Mouse (Mus musculus) heart, postnatal 0 days (tissue): Measurements from ENCODE around the gene Nectin2. TPM values are rescaled to one million over a fixed set of nuclear protein-coding genes. Genes with fewer than 3 reads are reported as not detected.

Experiments used
- ATAC-seq: fragments of 200-750 bp; cut with Nextera tagmentation; 2 replicates; pipeline ENCODE4 v1.8.0; 2017; ENCODE audit warnings: low read depth, moderate number of reproducible peaks, moderate library complexity; ENCODE audit not compliant: insufficient read depth
- DNase-seq: peaks from one replicate; pipeline ENCODE4 v3.0.0-alpha.2; 2016; ENCODE audit warnings: low spot score
- H3K27ac ChIP-seq: fragments of 300-500 bp; sonication (generic); 2 replicates; pipeline ENCODE4 v1.5.1; 2014; ENCODE audit warnings: low read depth, mild to moderate bottlenecking
- H3K27me3 ChIP-seq: fragments of 300-500 bp; sonication (generic); 2 replicates; pipeline ENCODE4 v1.6.1; 2014; ENCODE audit warnings: low read length, mixed read lengths; ENCODE audit not compliant: control insufficient read depth, insufficient read depth
- H3K36me3 ChIP-seq: fragments of 300-500 bp; sonication (generic); replicated peaks from 2 replicates; pipeline ENCODE4 v1.6.1; 2014; ENCODE audit warnings: low read length, mixed read lengths; ENCODE audit not compliant: control insufficient read depth, insufficient read depth
- H3K4me1 ChIP-seq: fragments of 300-500 bp; sonication (generic); 2 replicates; pipeline ENCODE4 v1.6.1; 2014; ENCODE audit warnings: antibody characterized with exemption; ENCODE audit not compliant: control insufficient read depth, insufficient read depth
- H3K4me2 ChIP-seq: fragments of 300-500 bp; sonication (generic); 2 replicates; pipeline ENCODE4 v1.6.1; 2014; ENCODE audit warnings: low read depth, mild to moderate bottlenecking, low read length, moderate library complexity
- H3K4me3 ChIP-seq: fragments of 300-500 bp; sonication (generic); 2 replicates; pipeline ENCODE4 v1.5.1; 2014; ENCODE audit warnings: low read depth, low read length
- H3K9ac ChIP-seq: fragments of 300-500 bp; sonication (generic); replicated peaks from 2 replicates; pipeline ENCODE4 v1.6.1; 2014; ENCODE audit warnings: low read depth, low read length, mixed read lengths
- H3K9me3 ChIP-seq: fragments of 300-500 bp; sonication (generic); replicated peaks from 2 replicates; pipeline ENCODE4 v1.6.1; 2016; ENCODE audit warnings: low read length; ENCODE audit not compliant: control insufficient read depth
- CTCF ChIP-seq: IDR thresholded peaks from 2 replicates; pipeline ENCODE4 v1.5.1; 2016; ENCODE audit warnings: antibody characterized with exemption, control low read depth, low read depth
- EP300 ChIP-seq: IDR thresholded peaks from 2 replicates; pipeline ENCODE4 v1.6.1; 2016; ENCODE audit warnings: antibody characterized with exemption, low read depth
- WGBS: fragments of 180-500 bp; shearing (Covaris S2); extraction: QIAGEN DNeasy Blood & Tissue Kit; methylation state at CpG from one replicate; pipeline ENCODE4 v1.1.7; 2014; 5-methylcytosine and 5-hydroxymethylcytosine counted together
- polyA plus RNA-seq: library from polyadenylated mRNA; unstranded; fragments of >200 nt; fragmentation: Nextera tagmentation; extraction: Ambion mirVana; gene quantifications from 2 replicates; pipeline ENCODE4 v1.2.1, GENCODE M21; 2015
- total RNA-seq: library from RNA; depleted of rRNA; stranded (reverse); fragments of >200 nt; gene quantifications from 2 replicates; pipeline ENCODE4 v1.2.3, GENCODE M21; 2014; ENCODE audit warnings: low replicate concordance

Gene Nectin2
- total and polyA plus RNA-seq, 2 experiments from 2014 or later = 43.6 to 81.3 TPM

GRCm38 (mm10) chr7:19693421-19693820, 56.9 kb downstream of the Nectin2 start:
- Histone ChIP-seq H3K9ac (no peak overlapping the region; the same call in 1 of the 2 replicates), H3K9me3 (no peaks in the 10 kb centered on the region), H3K27me3 (no peaks in the 10 kb centered on the region), H3K4me2 (no peak overlapping the region), H3K4me3 (no peak overlapping the region), H3K27ac (peak overlapping the region; percentile 63), H3K4me1 (peaks cover 24% of the 10 kb centered on the region), H3K36me3 (peaks cover 6% of the 10 kb centered on the region; the same call in 1 of the 2 replicates)
- DNase-seq = peak; percentile 51
- TF ChIP-seq EP300 (no peak), CTCF (no peak)
- ATAC-seq = peak; percentile 58
- WGBS = 24% methylated on average over 10 of the region's 10 CpGs

GRCm38 (mm10) chr7:19691873-19692865, 58.1 kb downstream of the Nectin2 start, which contains the start of gene Apoc1:
Gene Apoc1, minus strand, starts transcription at chr7:19692660.
- Histone ChIP-seq H3K36me3 (peaks cover 6% of the 10 kb centered on the region; the same call in 1 of the 2 replicates), H3K27ac (peak within 1 kb of the TSS; percentile 63), H3K4me3 (no peak within 1 kb of the TSS), H3K4me1 (peaks cover 18% of the 10 kb centered on the region), H3K4me2 (no peak within 1 kb of the TSS), H3K9ac (no peak within 1 kb of the TSS; the same call in 1 of the 2 replicates), H3K27me3 (no peaks in the 10 kb centered on the region), H3K9me3 (no peaks in the 10 kb centered on the region)
- 56% methylated on average over 28 of the region's 28 CpGs for WGBS
- ATAC-seq = no peak
- no peak for TF ChIP-seq EP300
- TF ChIP-seq CTCF = no peak
- no peak for DNase-seq

GRCm38 (mm10) chr7:19691434-19691833, 58.8 kb downstream of the Nectin2 start:
- H3K4me3 ChIP-seq = no peak overlapping the region
- DNase-seq = no peak
- no peak overlapping the region for H3K9ac ChIP-seq
- ATAC-seq = no peak
- H3K27me3 ChIP-seq = no peaks in the 10 kb centered on the region
- no peak overlapping the region for H3K27ac ChIP-seq
- no peak overlapping the region for H3K4me2 ChIP-seq
- H3K9me3 ChIP-seq = no peaks in the 10 kb centered on the region
- 71% methylated on average over 6 of the region's 6 CpGs for WGBS
- H3K4me1 ChIP-seq = peaks cover 18% of the 10 kb centered on the region
- H3K36me3 ChIP-seq = peaks cover 2% of the 10 kb centered on the region; the same call in 1 of the 2 replicates
- TF ChIP-seq CTCF (no peak), EP300 (no peak)

- no peak for ATAC-seq
- no peaks in the 10 kb centered on the region for H3K9me3 ChIP-seq
- H3K9ac ChIP-seq = no peak overlapping the region
- no peak overlapping the region for H3K27ac ChIP-seq
- H3K4me2 ChIP-seq = no peak overlapping the region
- no peaks in the 10 kb centered on the region for H3K27me3 ChIP-seq
- WGBS = 74% methylated on average over 4 of the region's 4 CpGs
- no peak for TF ChIP-seq CTCF
- TF ChIP-seq EP300 = no peak
- no peak overlapping the region for H3K4me3 ChIP-seq
- no peaks in the 10 kb centered on the region for H3K36me3 ChIP-seq
- DNase-seq = no peak
- H3K4me1 ChIP-seq = peaks cover 18% of the 10 kb centered on the region
These were observed 59.4 kb downstream of the Nectin2 start for GRCm38 (mm10) chr7:19690845-19691244.

GRCm38 (mm10) chr7:19688611-19689010, 61.7 kb downstream of the Nectin2 start:
- no peak overlapping the region for H3K4me2 ChIP-seq
- 87% methylated on average over 2 of the region's 2 CpGs for WGBS
- H3K4me1 ChIP-seq = peaks cover 6% of the 10 kb centered on the region
- ATAC-seq = no peak
- no peak overlapping the region for H3K4me3 ChIP-seq
- H3K36me3 ChIP-seq = no peaks in the 10 kb centered on the region
- H3K27ac ChIP-seq = no peak overlapping the region
- no peak for TF ChIP-seq EP300
- H3K9ac ChIP-seq = no peak overlapping the region
- no peak for DNase-seq
- H3K9me3 ChIP-seq = no peaks in the 10 kb centered on the region
- no peaks in the 10 kb centered on the region for H3K27me3 ChIP-seq
